Mouse (Mus musculus): ENCODE measurements around the gene Hist2h2be.

Gene Hist2h2be

DNA sequence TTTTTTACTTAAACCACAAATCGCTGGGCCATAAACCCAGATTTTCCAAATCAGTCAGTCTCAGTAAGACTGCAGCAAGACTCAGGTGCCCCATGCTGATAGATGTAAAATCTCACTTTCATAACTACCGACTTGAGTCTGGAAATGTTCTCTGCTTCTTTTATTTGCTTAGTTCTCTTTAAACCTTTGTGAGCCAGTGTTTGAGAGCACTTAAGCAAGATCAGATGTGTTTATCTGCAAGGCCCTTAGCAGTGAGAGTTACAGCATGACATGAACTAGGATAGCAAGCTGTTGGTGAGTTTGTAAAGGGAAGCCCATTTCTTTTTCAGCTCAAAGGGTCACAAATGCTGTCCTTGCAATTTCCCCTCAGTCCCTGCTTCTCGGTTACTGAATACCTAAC lies 36.3 kb downstream of the Hist2h2be start:
- ATAC-seq (ENCODE audit: insufficient number of reproducible peaks, low FRiP score, low TSS enrichment): no peak

- ATAC-seq (ENCODE audit: insufficient number of reproducible peaks, low FRiP score, low TSS enrichment): no peak
These were observed 39.3 kb downstream of the Hist2h2be start for GRCm38 (mm10) chr3:96260220-96260619.

GRCm38 (mm10) chr3:96261623-96262022 lies 40.7 kb downstream of the Hist2h2be start:
- ATAC-seq (ENCODE audit: insufficient number of reproducible peaks, low FRiP score, low TSS enrichment): no peak

DNA sequence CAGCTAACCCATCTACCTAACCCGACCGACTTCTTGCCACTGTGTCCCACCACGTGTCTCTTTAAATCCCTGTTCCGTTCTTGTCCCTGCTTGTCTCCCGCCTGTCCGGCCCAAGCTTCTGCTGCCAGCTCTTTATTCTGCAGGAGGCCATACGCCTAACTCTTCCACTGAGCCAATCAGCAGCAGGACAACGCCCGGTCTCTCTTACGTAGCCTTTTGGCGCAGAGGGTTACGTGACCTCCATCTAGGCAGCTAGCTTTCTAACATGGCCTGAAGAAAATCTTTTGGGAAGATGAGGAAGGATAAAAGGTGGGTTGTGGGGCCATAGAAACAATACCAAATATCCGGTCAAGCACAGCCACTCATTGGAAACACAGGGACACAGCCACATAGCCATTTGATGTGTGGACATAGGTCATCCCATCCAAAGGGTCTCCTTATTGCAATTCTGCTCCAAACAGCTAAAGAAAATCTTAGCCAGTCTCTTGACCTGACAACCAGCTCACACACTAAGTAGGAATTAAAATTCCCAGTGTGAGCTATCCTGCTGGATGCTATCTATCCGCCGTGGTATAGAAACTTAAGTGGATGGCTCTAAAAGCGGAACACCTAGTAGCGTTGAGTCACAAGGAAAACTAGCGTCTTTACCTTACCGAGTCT lies 41.4 kb downstream of the Hist2h2be start:
- peak; percentile 86 for ATAC-seq (ENCODE audit: insufficient number of reproducible peaks, low FRiP score, low TSS enrichment)

GRCm38 (mm10) chr3:96262979-96263550 lies 42.1 kb downstream of the Hist2h2be start, which contains the start of gene Hist2h4:
TSS of gene Hist2h4 (minus strand) at chr3:96263311.
- ATAC-seq (ENCODE audit: insufficient number of reproducible peaks, low FRiP score, low TSS enrichment): peak; percentile 82

DNA sequence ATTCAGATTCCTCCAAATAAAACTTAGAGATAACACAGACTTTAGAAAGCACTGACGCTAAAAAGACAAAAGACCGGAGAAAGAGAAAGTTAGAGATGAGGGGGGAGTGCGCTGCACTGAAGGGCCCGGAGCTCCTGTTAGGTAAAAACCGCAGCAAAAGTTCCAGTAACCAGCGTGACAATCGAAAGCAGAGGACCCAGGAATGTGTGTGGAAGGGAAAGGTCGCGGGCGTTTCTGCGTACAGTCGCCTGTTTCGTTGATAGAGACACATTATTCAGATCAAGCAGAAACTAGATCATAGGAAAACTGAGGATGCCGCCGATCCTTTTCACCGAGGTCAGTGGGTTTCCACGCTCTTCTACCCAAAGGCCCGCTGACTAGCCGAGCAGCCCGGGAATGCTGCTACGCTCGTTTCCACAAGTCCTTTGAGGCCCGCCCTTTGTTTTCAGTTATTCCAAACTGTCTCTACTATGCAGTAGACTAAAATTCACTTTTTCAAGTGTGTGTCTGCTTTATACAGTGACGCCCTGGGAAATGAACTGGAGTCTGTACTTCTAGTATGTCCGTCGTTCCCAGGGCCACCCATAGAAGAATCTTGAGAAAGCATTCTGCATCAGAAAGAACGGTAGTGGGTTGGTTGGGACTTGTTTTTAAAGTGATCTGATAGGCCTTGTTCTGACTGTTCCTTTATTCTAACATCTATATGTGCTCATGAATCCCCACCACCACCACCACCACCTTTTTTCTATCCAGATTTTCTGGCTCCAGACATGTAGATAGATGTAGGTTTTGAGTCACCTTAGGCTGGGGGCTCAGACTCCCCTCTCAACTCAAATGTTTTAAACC lies 42.9 kb downstream of the Hist2h2be start:
- 0 out of 2 replicates have a peak, but pooled peaks have one; percentile 1 for ATAC-seq (ENCODE audit: insufficient number of reproducible peaks, low FRiP score, low TSS enrichment)

GRCm38 (mm10) chr3:96264404-96264949 lies 43.6 kb downstream of the Hist2h2be start:
- ATAC-seq (ENCODE audit: insufficient number of reproducible peaks, low FRiP score, low TSS enrichment): no peak

GRCm38 (mm10) chr3:96266132-96266710 lies 45.3 kb downstream of the Hist2h2be start:
- no peak for ATAC-seq (ENCODE audit: insufficient number of reproducible peaks, low FRiP score, low TSS enrichment)

- ATAC-seq (ENCODE audit: insufficient number of reproducible peaks, low FRiP score, low TSS enrichment): no peak
These were observed 46.6 kb downstream of the Hist2h2be start for GRCm38 (mm10) chr3:96267541-96267940.

DNA sequence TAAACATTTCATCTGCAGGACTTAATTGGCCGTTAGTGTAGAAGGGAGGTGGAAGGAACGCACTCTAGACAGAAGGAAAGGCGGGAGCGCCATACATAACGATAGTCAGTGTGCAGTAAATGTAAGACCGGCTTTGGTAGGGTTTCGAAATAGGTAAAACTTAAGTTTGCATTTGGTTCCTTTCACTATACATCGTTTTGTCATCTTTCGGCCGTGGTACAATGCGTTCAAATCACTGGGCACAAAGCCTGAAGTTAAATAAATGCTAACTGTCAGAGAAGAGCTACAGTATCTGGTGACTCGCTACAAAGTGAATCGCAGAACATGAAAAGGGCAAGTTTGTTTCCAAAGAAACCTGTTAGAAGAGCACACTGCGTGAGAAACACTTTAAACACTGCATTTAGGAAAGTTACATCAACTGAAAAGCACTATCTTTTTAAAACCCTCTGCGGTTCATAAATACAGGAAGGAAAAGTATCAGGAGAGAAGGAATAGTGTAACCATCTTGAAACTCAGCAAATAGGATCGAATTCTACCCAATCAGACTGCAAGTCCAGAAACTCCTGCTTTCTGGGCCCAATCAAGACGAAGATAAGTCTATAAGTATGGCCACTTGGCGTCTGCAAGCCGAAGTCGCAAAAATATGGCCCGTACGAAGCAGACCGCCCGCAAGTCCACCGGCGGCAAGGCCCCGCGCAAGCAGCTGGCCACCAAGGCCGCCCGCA lies 47.3 kb downstream of the Hist2h2be start, which contains the start of gene Hist2h3b:
Hist2h3b (plus strand) TSS at position 604 of the 725 bp plus-strand sequence.
- peak; percentile 77 for ATAC-seq (ENCODE audit: insufficient number of reproducible peaks, low FRiP score, low TSS enrichment)

- peak; percentile 5; the same call in 1 of the 2 replicates for ATAC-seq (ENCODE audit: insufficient number of reproducible peaks, low FRiP score, low TSS enrichment)
These were observed 48.0 kb downstream of the Hist2h2be start for GRCm38 (mm10) chr3:96268776-96269378.

DNA sequence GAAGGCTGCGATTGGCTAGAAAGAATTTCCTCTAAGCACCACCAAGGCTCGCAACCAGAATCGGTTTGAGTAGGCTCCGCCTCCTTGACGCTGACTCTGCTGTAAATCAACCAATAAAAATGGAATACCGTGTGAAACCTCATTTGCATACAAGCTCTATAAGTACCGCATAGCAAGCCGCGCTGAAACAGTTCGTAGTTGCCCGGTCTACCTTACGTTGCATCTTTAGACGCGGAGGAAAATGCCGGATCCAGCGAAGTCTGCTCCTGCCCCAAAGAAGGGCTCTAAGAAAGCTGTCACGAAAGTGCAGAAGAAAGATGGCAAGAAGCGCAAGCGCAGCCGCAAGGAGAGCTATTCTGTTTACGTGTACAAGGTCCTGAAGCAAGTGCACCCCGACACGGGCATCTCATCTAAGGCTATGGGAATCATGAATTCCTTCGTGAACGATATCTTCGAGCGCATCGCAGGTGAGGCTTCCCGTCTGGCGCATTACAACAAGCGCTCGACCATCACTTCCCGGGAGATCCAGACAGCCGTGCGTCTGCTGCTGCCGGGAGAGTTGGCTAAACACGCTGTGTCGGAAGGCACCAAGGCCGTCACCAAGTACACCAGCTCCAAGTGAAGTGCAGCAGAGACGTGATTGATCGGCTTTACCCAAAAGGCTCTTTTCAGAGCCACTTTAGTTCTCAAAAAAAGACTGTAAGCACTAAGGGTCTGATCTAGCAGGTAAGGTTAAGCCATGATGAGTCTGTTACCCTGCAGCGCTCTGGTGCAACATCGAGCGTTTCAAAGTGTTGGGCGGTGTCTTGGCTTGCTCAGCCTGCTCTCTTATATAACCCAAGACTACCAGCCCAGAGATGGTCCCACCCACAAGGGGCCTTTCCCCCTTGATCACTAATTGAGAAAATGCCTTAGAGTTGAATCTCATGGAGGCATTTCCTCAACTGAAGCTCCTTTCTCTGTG lies 48.9 kb downstream of the Hist2h2be start, which contains the start of gene Hist2h2bb:
Hist2h2bb (plus strand) TSS at position 242 of the 964 bp plus-strand sequence.
- ATAC-seq (ENCODE audit: insufficient number of reproducible peaks, low FRiP score, low TSS enrichment): peak; percentile 97
